Mouse (Mus musculus) liver, embryonic 11.5 days (tissue): ENCODE results near the gene Gstt1. TPM values are rescaled to one million over a fixed set of nuclear protein-coding genes. Genes with fewer than 3 reads are reported as not detected.

Experiments
- polyA plus RNA-seq: library from polyadenylated mRNA; unstranded; fragments of >200 nt; fragmentation: Nextera tagmentation; extraction: Ambion mirVana; gene quantifications from 2 replicates; pipeline ENCODE4 v1.2.1, GENCODE M21; 2014

Gstt1 gene
- polyA plus RNA-seq, 1 experiment from 2014 or later = 43.0 TPM

Other genes with a start within 250 kb of the Gstt1 start
- 0.48 and 0.52 TPM in 2 replicates for gene Lrrc75b, start 238.3 kb downstream of the Gstt1 start, polyA plus RNA-seq
- 4.2 and 4.9 TPM in 2 replicates for gene Ggt1, start 237.0 kb downstream of the Gstt1 start, polyA plus RNA-seq
- gene Ggt5, start 209.2 kb downstream of the Gstt1 start, polyA plus RNA-seq = 0.52 and 1.2 TPM in 2 replicates
- gene Susd2, start 154.6 kb downstream of the Gstt1 start, polyA plus RNA-seq = 0.91 and 1.5 TPM in 2 replicates
- 30.3 and 33.3 TPM in 2 replicates for gene Cabin1, start 34.2 kb downstream of the Gstt1 start, polyA plus RNA-seq
- gene Ddt, start 25.2 kb downstream of the Gstt1 start, polyA plus RNA-seq = 198 and 213 TPM in 2 replicates
- gene Gm20441, start 17.6 kb downstream of the Gstt1 start, polyA plus RNA-seq = not detected in 2 replicates
- 6.3 and 7.9 TPM in 2 replicates for gene Gstt3, start 17.2 kb downstream of the Gstt1 start, polyA plus RNA-seq
- gene Gstt4, start 24.0 kb upstream of the Gstt1 start, polyA plus RNA-seq = not detected in 2 replicates
- gene Gstt2, start 38.8 kb upstream of the Gstt1 start, polyA plus RNA-seq = 38.4 and 39.6 TPM in 2 replicates
- 2,667 and 2,772 TPM in 2 replicates for gene Mif, start 61.7 kb upstream of the Gstt1 start, polyA plus RNA-seq
- gene Derl3, start 94.8 kb upstream of the Gstt1 start, polyA plus RNA-seq = 4.0 and 5.1 TPM in 2 replicates
- 157 and 162 TPM in 2 replicates for gene Smarcb1, start 123.0 kb upstream of the Gstt1 start, polyA plus RNA-seq
- gene Chchd10, start 134.5 kb upstream of the Gstt1 start, polyA plus RNA-seq = 103 and 113 TPM in 2 replicates
- 15.2 and 16.6 TPM in 2 replicates for gene Mmp11, start 137.9 kb upstream of the Gstt1 start, polyA plus RNA-seq
- gene Gm867, start 142.1 kb upstream of the Gstt1 start, polyA plus RNA-seq = 3.2 and 3.4 TPM in 2 replicates
- gene Vpreb3, start 144.5 kb upstream of the Gstt1 start, polyA plus RNA-seq = 0.52 and 0.96 TPM in 2 replicates
- gene Gm5134, start 155.9 kb upstream of the Gstt1 start, polyA plus RNA-seq = 0.06 and 0.22 TPM in 2 replicates
- gene Zfp280b, start 234.1 kb upstream of the Gstt1 start, polyA plus RNA-seq = 31.2 and 32.9 TPM in 2 replicates